Mouse (Mus musculus) adrenal gland, adult 18-20 months (tissue): ENCODE measurements around the gene Palld. TPM values are rescaled to one million over a fixed set of nuclear protein-coding genes. Genes with fewer than 3 reads are reported as not detected.

ENCODE experiments used
- DNase-seq, 2 experiments: peaks; one replicate each; pipeline ENCODE4 v3.0.0; 2021 to 2022; ENCODE audit warnings: low spot score in 2 of 2
- total RNA-seq, 2 experiments: library from RNA; stranded (reverse); gene quantifications; 1 replicate in 1 of 2; 2 replicates in 1 of 2; pipeline ENCODE4 v1.2.3; 2021

Palld gene
- total RNA-seq, 2 experiments from 2014 or later: 31.9 to 45.7 TPM

DNA sequence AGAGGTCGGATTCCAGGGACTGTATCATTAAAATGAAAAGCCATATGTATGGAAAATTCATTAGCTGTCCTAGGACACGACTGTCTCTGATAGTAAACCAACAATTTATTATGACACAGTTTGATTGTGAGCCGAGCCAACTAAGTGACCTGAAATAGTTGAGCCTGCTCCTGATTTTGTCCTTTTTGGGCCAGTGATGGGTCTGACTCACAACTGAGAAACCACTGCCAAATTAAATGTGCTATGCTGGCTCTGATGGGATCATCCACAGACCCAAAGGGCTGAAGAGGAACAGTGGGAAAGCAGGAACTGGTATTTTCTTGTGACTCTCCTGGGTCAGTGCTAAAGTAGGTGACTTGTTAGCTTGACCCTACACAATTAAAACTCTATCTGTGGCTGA lies 305.6 kb downstream of the Palld start:
- no peak for DNase-seq

DNA sequence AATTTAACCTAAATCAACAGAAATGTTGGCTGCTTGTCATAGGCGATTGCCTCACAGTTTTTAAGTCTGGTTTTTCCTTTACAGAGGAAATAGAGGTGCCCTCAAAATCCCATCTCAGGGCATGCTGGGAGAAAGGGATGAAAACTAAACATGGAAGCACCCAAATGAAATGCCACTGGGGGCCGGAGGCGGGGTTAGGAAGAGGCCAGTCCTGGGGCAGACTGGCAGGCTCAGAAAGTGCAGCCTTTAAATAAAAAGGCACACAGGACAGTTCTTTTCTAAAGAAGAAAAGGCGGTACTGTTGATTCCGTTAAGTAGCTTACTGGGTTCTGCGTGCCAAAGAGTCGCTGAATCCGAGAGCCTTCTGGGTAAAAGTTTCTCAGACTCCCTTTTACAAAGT lies 311.0 kb downstream of the Palld start:
- DNase-seq: no peak

GRCm38 (mm10) chr8:61590551-61591431 lies 311.7 kb downstream of the Palld start:
- DNase-seq: peak; percentile 85 to 92

DNA sequence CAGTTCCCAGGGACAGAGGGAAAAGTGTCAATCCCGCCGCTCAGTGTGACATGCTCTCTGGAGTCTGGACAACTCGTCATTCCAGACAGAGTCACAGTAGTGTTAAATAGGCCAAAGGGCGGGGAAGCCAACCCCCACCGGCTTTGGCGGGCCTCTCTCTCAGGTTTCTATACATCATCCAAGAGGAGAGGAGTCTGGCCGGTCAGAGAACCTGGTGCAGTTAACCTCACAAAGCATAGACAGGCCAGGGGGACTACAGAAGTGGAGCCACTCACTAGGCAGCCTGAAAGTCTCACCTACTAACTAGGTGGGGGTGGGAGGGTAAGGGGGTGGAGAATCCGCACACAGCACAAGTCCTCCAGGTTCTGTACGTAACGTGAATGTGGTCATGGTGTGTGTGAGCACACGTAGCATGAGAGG lies 312.5 kb downstream of the Palld start:
- DNase-seq: no peak

- DNase-seq: no peak
Measured at GRCm38 (mm10) chr8:61588336-61588735, 314.2 kb downstream of the Palld start.

GRCm38 (mm10) chr8:61587731-61588130 lies 314.8 kb downstream of the Palld start:
- no peak for DNase-seq

DNA sequence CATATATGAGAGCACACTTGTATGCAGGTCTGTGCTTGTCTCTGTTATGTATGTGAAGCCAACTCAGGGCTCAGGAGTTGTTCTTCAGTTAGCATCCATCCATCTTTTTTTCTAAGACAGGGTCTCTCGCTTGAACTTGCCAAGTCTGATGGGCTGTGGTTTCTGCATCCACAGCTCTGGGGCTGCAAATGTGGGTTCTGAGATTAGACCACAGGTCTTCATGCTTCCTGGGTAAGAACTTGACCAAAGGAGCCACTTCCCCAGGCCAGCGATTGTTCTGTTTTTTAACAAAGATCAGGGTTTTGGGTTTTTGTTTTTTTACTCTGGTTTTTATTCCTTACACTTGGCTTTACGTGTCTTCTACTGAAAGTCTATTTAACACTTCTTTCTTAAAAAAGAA lies 316.0 kb downstream of the Palld start:
- no peak for DNase-seq

- no peak for DNase-seq
Measured at GRCm38 (mm10) chr8:61585746-61586145, 316.7 kb downstream of the Palld start.

DNA sequence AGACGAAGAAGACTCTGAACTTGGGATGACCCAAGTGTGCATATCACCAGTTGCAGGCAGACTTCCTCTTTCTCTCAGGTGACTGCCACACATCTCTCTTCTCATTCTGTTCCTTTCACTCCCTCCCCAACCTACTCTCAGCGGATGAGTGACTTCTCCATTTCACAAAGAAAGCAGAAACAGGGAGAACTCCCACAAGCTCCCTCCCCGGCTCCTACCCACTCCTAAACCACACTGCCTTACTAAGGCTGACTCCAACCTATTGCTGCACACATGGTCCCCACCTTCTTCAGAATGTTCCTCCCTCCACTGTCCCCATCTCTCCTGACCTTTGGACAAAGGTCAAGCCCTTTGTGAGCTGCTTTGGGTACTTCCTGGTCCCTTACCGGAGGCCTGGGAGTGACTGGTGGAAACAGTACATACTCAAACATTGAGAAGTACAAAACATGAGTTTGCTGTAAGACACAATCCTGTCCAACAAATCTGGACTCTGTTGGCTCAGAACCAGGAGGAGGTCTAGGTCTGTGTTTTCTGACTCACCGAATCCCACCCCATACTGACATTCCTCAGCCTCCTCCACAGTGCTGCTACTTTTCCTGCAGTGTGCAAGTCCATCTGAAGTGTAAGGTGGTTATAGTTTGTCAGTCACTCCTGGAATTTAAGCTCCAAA lies 317.6 kb downstream of the Palld start:
- DNase-seq: no peak

DNA sequence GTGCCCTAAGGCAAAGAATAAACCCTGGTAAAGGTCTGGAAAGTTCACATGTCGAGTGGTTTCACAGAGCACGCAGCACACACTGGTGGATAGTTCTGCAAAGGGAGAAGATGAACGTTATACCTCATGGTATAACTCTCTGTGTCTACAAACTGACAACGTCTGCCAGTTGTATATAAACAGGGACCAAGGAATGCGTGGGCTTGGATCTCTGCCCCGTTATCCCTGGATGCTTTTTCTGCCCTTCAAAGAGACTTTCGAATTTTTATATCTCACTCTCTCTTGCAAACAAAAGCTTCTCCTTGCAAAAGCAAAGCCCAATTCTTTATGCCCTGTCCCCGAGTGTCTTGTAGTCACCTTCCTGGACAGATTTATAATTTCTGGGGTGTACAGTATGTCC lies 319.9 kb downstream of the Palld start:
- no peak for DNase-seq

GRCm38 (mm10) chr8:61581259-61581658 lies 321.2 kb downstream of the Palld start:
- DNase-seq: no peak

DNA sequence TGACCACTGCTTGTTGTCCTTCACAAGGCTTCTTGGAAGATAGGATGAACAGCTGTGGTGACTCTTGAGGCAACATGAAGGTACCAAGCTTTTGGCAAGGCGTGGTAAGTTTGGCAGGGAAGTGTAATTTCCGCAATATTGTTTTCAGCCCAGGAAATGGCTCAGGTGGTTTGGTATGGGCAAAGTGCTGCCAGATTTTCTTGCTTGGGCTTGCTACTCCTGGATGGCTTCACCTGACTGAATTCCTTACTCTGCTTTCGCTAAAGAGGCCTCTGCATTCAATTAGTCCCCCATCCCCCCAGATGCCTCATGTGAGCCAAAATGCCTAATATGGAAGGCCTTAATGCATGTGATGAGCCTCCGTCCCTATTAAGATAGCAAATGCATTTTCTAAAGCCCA lies 322.7 kb downstream of the Palld start:
- no peak for DNase-seq

DNA sequence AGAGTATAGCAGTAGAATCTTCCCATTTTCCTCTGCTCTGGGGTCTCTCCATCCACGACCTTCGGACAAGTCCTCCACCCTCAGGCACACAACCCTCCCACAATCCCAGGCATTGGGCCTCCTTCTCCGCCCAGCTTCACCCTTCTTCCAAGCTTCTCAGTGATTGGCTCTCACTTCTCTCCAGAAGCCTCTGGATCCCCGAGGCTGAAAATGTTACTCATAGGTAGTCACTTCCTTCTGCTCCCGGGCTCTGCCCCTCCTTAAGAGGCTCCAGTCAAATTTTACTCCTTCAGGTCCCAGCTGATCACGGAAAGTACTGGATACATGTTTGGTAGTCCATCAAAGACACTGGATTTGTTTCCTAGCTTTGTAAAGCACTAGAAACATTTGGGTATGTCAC lies 323.7 kb downstream of the Palld start:
- DNase-seq: no peak

DNA sequence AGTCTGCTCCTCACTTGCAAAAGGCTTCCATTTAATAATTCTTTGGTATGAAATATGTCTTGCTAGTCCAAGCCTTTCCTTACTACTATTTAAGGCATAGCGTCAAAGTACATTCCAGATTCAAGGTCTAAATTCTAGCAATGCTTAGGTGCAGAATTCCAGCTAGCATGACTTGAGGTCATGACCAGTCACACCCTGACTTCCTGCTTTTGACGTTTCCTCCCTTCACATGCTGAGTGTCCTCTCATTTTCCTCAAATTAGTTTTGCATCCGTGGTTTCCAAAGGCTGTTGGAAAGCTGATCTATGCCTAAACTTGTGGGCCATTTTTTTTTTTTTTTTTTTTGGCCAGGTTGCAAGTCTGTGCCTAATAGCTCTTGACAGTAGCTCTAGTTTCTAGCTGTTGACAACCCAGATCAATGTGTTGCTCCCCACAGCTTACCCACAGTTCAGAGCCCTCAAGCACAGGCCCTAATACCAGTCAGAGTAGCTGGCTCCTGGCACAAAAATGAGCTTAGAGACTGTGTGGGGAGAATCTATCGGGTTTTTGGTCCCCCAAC lies 327.3 kb downstream of the Palld start:
- DNase-seq: no peak

GRCm38 (mm10) chr8:61574526-61574925 lies 328.0 kb downstream of the Palld start:
- no peak for DNase-seq

DNA sequence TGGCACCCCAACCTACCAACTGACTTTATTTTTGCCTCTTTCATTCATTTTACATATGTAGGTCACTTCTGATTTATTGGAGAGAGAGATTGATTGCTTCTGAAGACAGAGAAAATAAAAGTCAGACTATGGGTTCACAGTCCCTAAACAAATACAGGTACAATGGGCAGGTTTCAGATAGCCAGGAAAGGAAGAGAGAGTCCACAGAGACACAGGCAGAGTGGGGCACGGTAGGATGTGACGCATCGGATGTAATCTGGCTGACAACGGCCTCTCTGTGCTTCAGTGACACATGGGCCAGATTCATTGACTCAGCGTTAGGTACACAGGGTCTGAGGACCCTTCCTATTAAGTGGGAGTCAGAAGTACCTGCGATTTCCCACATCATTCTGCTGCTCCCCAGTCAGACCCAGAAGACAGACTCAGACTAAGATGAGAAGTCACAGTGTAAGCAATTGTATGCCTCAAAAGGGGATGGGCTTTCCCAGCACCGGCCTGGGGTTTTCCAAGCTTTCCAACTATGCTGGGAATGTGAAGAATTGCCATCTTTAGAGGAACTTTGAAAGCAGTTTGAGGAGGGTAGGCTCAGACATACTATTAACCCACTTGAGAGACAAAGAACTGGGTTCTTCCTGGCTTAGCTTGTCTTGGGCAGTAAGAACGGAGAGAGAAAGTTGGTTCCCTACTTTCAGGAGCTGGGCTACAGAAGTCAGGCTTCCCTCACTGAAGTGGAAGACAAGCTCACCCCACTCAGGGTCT lies 329.1 kb downstream of the Palld start:
- DNase-seq: no peak

GRCm38 (mm10) chr8:61572697-61573096 lies 329.8 kb downstream of the Palld start:
- no peak for DNase-seq

GRCm38 (mm10) chr8:61570637-61571036 lies 331.9 kb downstream of the Palld start:
- DNase-seq: no peak

GRCm38 (mm10) chr8:61569721-61570120 lies 332.8 kb downstream of the Palld start:
- DNase-seq: no peak

DNA sequence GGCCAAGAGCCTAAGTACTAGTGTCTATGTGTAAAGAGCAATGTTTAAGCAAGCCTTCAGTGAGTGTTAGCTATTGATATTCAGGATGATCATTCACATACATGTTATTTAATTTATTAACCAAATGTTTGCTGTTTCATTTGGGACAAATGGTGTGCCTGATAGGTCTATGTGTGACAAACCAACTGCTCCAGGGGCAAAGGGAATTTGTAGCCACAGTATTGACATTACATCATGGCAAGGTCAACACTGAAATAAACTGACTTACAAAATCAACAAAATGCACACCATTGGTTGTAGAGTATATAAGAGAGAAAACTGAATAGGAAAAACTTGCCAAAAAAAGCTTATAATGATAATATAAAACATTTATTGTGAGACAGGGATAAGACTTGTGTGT lies 333.3 kb downstream of the Palld start:
- no peak for DNase-seq

- no peak for DNase-seq
Measured at GRCm38 (mm10) chr8:61563378-61563777, 339.1 kb downstream of the Palld start.
